Mouse (Mus musculus): ENCODE data around the gene Nek5. TPM values are rescaled to one million over a fixed set of nuclear protein-coding genes. Genes with fewer than 3 reads are reported as not detected.
A peak's percentile ranks its signal among the peaks of the same experiment; 100 is the strongest.
"Not testable (repeated sequence)": the region's sequence is repeated elsewhere in the genome, so short reads cannot be mapped to it uniquely, and the experiment has no call there.

Gene Nek5
- total RNA-seq (2021) = 1 to 10 TPM in 1 of 2 experiments, under 1 TPM in 1; 0.81 to 1.2 TPM
- long read RNA-seq, experiment 1 = 0 reads
- long read RNA-seq, experiment 2, partial matches to known transcripts = 1 of 2 reads
- long read RNA-seq, experiment 2, other reads (novel, unspliced or antisense) = 1 of 2 reads

DNA sequence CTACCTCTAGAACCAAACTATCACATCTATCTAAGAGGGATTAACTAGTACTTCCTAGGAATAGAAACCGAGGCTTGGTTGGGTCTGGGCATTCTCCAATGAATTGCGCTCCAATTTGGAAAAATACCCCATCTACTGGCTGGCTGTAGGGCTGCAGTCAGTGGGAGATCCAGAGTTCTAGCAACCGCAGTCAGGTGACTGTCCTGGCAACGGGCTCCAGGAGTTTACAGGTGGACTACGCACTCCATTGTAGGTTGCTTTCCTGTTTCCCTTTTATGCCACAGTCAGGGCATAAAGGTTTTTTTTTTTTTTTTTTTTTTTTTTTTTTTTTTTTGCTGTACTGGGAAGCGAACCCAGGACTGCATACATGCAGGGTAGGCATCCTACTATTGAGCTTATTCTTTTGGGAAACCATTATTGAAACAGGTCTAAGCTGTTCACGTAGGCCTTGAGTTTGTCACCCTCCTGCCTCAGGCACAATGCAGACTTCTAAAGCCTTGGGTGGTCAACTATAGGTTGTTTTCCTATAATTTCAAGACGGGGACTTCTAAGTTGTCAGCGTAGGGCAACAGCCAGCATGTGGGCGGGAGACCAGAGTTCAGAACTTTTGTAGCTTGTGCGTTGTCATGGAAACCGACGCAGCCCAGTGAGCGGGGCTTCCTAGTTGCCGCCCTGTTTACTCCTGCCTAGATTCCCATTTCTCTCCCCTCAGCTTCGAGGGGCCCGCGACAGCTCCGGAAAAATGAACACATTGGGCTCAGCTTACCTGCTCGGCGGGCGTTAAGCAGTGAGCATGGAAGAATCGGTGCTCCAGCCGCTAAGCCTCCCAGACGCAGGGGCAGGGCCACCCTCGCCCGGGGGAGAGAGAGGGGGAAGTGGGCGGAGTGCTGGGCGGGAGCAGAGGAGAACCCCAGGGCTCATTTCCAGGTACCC lies at the start of gene Nek5:
Gene Nek5, minus strand, starts transcription at position 834 of the 933 bp plus-strand sequence.
- no peak for DNase-seq (ENCODE audit: low spot score in 2 of 2)

DNA sequence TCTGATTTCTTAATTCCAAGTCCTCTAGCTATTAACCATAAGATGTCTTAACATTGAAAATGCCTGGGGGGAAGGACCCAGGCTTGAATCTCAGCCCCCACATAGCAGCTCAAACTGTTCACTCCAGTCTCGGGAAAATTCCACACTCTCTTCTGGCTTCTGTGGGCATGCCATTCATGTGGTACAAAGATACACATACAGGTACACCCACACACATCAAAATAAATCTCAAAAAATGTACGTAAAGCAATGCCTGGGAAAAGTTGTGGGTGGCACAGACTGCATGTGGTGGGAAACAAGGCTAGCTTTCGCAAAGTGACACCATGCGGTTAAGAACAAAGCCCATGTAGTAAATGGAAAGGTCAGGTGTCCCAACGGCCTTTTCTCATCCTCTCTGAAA lies 44.3 kb upstream of the Nek5 start:
- no peak for DNase-seq (ENCODE audit: low spot score in 2 of 2)

DNA sequence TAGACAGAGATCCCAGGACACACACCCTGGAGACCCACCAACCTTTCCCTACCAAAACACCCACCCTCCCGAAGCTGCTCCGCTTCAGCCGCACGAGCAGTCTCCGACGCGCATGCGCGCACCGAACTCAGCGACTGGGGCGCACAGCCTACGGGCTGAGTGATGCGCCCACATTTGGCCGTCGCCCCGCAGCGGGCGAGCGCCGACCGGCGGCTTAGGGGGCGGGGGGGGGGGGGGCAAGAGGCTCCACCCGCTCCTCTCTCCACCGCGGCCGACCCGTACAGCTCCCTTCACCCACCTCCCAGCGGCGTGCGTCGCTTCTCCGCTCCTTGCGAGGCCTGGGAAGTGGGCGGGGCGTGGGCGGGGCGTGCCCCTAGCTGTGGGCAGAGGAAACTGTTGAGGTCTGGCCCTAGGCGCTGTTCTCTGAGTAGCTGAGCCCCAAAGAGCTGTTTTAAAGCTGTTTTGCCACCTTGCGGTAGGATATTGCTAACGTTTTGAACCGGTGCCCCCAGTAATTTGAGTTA lies 41.3 kb upstream of the Nek5 start, which contains the start of gene Nek3:
Gene Nek3, minus strand, starts transcription at position 356 of the 524 bp plus-strand sequence.
- DNase-seq (ENCODE audit: low spot score in 2 of 2) = peak; percentile 77 to 87

DNA sequence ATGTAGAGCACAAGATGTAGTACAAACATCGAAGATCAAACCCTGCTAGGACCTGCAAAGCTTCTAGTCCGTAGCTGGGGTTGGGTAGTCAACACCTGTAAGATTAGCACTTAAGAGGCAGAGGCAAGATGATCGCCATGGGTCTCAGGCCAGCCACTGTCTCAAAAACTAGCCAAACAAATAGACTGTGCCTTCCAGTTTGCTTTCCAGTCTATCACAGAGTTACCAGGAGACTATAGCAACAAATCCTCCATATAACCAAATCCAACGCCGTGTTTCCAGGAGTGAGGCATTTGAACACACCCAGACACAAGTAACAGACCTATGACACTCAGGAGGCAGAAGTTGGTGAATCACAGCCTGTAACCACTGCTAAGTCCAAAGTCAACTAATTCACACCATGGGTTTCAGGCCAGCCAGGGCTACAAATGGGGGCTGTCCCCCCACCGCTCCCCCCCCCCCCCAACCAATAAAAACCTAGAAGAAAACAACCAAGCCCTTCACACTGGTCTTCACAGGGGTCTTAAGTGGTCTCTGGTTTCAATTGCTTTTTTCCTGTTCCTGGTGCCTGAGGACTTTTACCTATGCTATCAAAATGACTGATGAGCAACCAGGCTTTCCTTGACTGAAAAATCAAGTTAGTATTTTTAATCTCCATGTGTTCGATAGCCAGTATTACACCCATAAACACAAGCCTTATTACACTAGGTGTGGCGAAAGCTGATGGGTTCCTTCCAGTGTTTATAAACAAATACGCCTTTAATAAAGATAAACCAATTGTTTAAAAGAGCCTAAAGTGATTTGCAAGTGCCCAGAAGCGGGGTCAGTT lies 40.6 kb upstream of the Nek5 start:
- DNase-seq (ENCODE audit: low spot score in 2 of 2) = no peak

DNA sequence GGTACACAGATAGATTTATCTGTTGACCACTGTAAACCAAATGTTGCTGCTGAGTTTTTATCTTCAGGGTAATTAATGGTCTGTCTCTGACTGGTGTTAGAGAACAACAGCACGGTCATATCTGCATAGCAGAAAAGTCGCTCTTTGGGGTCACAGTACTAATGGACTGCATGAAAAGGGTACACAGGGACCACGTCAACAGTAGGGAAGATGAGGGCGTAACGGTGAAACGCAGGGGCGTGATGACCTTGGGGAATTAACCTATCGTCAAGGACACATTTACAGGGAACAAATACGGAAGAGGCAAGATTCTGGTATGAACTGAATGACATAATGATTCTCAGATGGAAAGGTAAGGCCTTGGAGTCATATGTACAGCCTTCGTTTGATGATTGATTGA lies 39.6 kb upstream of the Nek5 start:
- no peak for DNase-seq (ENCODE audit: low spot score in 2 of 2)

DNA sequence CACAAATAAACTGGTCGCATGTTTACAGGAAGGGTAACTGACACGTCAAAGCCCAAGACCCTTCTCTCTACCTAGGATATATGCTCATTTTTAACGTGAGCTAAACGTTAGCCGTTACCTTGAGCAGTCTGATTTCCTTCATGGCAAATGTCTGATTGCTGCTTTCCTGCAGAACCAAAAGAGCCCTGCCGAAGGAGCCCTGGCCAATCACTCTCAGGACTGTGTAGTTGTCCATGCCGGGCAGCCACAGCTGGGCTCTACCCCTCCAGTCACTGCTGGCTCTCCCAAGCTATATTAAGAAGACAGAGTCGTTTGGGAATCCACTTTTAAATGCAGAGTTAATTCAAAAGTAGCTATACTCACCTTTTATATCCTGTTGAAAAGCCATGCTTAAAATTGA lies 37.4 kb upstream of the Nek5 start:
- DNase-seq (ENCODE audit: low spot score in 2 of 2) = no peak

DNA sequence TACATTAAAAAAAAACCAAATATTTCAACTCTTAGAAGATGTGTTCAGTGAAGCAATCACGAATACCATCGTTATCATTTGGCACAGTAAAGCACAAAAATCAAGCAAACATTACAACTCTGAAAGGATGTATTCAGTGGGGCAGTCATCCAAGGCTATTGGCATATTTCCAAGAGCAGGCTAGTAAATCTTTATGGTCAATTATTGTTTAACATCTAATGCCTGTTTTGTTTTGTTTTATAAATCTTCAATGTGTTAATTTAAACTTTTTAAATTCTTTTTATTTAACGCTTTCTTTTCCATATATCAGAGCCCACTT lies 25.5 kb upstream of the Nek5 start:
- DNase-seq (ENCODE audit: low spot score in 2 of 2) = no peak

DNA sequence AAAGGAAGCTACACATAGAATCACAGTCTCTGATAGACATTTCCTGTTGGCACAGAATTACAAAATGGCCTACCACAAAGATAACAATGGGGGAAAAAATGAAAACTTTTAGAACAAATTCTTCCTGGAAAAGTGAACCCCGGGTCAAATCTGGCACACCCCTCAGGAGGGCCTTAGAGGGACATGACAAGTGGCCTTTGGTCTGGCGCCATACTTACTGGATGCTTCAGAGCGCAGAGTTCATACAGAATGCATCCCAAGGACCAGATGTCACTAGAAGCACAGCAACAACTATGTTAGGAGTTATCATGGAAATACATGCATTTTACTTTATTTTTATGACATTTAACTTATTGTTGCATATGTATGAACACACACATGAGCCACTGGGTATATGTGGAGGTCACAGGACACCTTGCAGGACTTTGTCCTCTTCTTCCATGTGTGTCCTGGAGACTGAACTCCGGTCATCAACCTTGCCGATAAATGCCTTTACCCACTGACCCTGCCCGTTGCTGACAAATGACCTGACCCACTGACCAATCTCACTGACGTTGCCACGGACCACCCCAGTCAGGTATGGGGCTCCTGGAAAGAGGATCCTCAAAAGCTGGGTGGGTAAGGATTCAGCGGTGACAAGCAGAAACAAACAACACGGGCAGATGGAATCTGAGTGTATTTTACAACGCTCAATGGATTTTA lies 24.9 kb upstream of the Nek5 start:
- no peak for DNase-seq (ENCODE audit: low spot score in 2 of 2)

DNA sequence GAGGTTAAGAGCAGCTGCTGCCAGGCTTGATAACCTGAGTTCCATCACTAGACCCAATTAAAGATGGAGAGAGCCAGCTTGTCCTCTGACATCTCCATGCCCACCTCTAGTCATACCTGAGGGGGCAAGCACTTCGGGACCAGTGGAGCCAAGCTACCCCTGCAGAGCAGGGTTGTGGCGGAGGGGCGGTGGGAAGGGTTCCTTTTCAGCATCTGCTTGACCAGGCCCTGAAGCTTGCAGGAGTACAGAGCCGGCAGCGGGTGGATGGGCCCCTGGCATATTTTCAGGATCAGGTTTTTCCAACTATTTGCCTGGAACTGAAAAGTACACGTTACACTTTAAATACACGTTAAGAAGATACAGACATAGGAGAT lies 23.5 kb upstream of the Nek5 start:
- DNase-seq (ENCODE audit: low spot score in 2 of 2) = no peak

DNA sequence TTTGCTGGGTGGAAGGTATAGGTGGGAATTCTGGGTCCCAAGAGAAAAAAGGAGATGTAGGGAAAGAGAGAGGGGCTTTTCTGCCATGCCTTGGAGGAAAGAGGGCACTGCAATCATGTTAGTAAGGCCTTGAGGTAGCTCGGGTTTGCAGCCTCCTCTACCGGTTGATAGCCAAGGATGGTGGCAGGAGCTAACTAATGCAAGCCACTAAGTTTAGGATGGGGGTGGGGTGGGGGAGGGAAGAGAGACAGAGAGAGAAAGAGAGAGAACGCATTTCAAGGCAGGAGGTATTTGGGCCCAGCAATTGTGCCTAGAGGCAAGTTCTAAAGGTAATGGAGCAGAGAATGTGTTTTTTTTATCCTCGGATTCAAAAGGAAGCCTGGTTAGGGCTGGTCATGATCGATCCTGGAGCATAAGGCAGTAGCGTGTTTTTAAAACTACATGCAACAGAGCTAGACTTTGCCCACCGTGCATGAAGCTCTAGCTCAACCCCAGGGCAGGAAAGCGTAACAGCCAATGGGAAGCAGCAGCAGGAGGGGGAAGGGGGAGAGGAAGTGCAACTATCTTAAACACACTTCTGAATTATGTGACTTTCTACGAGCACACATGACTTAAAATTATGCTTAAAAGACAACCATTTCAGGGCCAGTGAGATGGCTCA lies 23.0 kb upstream of the Nek5 start:
- no peak for DNase-seq (ENCODE audit: low spot score in 2 of 2)

DNA sequence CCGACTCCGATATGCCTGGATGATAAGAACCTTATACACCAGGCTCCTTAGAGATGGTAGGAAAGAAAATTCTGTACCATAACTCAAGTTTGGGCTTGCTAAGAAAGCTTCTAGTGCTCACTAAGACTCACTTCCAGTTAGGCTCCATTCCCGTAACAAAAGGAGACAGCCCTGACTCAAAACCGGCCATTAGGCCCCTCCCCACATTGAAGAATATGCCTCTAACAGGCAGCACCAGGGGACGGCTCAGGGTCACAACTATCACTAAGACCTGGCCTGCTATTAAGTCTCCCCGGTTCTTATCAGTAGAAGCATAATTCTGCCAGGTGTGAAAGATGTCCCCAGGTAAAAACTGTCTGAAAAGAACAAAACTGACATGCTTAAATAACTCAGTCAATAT lies 21.0 kb upstream of the Nek5 start:
- DNase-seq (ENCODE audit: low spot score in 2 of 2) = no peak

DNA sequence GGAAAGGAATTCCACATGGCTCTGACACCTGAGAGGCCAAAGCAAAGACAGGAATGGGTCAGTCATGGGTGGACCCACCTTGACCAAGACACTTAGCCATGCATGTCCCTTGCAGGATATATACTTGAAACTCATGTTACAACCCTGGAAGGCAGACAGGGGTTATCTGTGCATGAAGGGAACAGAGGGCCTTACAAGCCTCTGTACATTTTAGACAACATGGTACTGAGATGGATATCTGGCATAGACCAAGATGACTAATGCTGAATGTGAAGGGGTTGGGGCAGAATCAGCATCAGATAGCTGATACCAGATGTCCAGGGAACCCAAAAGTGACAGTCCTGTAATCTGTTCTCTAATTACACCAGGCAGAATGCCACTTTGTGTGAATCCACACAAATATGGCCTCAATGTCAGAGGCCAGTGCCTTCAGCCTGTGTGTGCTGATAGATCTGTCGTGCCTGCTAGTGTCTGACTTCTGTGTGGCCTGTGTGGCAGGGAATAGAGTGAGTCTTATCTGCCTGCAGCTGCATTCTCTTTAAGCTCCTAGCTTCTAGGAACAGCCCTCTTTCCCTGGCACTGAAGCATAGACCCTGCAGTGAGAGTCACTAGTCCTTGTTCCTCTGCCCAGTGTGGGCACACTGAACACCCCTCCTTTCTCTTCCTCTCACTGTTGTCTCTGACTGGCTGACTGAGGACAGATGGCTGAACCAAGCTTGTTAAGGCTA lies 19.1 kb upstream of the Nek5 start:
- peak in 1 of 2 experiments; percentile 18 for DNase-seq (ENCODE audit: low spot score in 2 of 2)

DNA sequence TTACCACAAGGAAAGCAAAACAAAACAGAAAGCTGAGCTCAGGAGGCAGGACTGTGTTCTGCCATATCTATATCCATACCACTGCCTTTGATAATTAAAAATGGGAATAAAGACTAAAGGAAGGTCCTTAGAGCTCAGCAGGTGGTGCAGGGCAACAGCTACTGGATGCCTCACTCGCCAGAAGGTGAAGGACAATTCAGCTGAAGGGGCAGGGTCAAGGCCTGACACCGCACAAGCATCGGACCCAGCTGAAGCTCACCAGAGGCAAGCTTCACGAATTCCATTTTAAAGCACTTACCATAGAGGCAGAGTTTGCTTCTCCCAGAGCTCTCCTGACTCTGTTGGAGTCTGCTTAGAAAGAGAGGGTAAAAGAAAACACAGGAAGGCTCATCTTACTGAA lies 17.7 kb upstream of the Nek5 start:
- no peak for DNase-seq (ENCODE audit: low spot score in 2 of 2)

DNA sequence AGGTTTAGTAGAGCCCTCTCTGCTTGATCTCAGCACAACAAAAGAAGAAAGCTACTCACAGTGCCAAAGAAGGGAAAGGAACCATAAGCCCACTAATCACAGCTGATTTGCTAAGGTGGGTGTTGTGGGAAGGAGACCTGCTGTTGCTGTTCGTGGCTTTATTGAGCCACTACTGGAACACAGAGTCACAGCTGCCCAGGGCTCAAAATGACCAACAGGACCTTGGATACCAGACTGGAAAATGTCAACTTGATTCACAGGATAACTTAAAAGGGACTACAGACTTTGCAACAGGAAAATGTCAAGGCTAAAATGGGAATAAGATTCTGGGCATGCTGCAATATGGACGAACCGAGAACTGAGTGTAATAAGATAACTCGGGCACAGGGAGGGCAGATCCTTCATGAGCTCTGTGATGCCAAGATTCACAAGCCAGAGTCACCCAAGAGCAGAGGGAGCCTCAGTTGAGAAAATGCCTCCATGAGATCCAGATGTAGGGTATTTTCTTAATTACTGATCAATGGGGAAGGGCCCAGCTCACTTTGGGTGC lies 17.1 kb upstream of the Nek5 start:
- no peak for DNase-seq (ENCODE audit: low spot score in 2 of 2)

DNA sequence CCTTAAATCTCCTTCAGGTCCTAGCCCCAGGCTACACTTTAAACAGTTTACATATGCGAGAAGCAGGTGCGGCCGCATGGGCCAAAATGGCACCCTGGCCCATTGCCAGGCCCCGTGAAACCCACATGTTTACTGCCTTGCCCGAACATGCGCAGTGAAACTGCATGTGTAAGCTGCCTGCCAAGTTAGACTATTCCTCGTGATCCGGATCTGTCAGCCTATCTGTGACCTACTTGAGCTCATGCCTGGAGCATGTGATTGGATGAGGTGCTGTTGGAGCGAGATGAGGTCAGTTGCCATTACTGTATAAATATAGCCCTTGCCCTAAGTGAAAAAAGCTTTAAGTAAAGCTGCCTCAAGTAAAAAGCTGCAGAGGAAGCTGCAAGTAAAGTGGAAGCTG lies 11.6 kb upstream of the Nek5 start:
- DNase-seq (ENCODE audit: low spot score in 2 of 2) = not testable (repeated sequence)

DNA sequence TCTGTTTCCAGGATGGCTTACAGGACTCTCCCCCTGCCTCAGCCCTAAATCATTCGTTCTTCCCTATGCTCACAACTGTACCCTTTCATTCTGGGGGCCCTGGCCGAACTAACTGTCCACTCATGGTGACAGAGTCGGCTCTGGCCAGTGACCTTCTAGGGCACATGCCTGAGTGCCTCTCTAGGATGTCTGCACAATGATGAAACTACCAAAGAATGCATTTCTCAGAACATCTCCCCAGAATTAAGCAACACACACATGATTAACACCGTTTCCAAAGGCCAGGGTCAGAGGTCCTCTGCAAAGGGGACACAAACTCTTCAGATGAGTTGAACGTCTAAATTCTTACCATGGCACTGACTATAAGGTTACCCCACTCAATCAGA lies 9.9 kb upstream of the Nek5 start:
- no peak for DNase-seq (ENCODE audit: low spot score in 2 of 2)

DNA sequence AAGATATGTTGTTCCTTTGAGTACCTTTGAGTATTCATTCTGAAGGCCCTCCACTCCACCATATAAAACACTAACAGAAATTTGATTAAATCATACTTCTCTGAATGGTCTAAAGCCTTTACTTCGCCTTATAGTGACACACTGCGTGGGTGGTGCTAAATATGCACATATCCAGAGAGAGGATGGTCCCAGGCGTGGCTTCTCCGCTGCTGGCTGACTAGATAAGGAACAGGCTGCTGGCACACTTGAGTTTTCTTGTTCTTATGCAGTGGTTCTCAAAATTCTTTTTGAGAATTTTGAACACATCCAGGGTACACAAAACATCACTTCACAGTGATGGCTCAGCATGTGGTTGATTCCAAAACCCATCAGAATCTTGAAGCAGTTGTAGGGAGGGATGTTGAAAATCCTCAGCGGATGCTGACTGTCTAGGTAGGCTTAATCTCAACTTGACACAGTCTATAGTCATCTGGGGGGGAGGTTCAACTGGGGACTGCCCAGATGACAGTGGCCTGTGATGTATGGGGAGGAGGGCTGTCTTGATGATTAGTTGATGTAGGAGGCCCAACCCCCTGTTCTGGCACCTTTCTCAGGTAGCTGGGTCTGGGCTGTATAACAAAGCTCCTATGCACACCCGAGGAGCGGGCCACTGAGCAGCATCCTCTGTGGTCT lies 9.4 kb upstream of the Nek5 start:
- no peak for DNase-seq (ENCODE audit: low spot score in 2 of 2)

DNA sequence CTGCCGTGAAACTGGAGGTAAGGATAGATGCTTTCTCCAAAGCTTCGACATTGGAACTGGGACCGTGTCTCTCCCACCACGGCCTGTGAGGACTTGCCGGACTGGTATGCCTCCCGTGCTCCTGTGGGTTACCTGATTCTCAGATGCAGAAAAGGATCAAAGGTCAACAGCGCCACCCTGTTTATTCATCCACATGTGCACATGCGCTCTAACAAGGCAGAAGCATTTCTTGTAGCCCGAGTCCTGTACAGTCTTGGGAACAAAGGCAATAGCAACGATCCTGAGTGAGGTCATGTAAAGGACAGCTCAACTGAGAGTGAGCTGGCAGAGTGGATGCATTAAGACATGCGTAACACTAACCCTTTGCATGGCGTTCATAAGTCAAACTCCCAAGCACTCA lies 7.2 kb upstream of the Nek5 start:
- DNase-seq (ENCODE audit: low spot score in 2 of 2) = no peak

DNA sequence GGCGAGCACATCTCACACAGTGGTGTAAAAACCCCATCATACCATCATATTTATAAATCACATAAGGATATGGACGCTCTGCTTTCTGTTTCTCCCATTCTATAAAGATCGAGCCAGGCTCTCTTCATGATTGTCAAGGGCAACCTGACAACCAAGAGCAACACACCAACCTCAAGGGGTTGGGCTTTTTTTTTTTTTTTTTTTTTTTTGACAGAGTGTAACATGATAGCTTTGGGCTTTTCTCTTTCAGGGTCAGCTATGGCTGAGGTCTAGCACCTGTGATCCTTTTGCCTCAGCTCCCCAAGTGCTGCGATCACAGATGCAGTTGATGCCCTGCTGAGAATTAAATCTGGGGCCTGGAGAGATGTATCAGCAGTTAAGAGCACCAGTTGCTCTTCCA lies 17.8 kb downstream of the Nek5 start:
- no peak for DNase-seq (ENCODE audit: low spot score in 2 of 2)
